Mouse (Mus musculus): ENCODE data around the gene Sec14l2. TPM values are rescaled to one million over a fixed set of nuclear protein-coding genes. Genes with fewer than 3 reads are reported as not detected.

The Sec14l2 gene
- polyA plus RNA-seq (2015; fragmentation: Nextera tagmentation; extraction: Ambion mirVana): 4.2 and 4.8 TPM in 2 replicates

- H3K27me3 ChIP-seq (ENCODE audit: control insufficient read depth, insufficient read depth, low read depth, low read length): 0 out of 2 replicates have a peak, but pooled peaks cover 3% of the 10 kb centered on the region
- no peaks in the 10 kb centered on the region for H3K36me3 ChIP-seq (ENCODE audit: control insufficient read depth, insufficient read depth, low read length)
- no peak within 1 kb of the TSS for H3K4me2 ChIP-seq (ENCODE audit: low read length)
- ATAC-seq: no peak
- H3K4me1 ChIP-seq (ENCODE audit: control insufficient read depth, insufficient read depth, low read length): no peaks in the 10 kb centered on the region; the same call in 1 of the 2 replicates
- H3K27ac ChIP-seq (ENCODE audit: low read length): no peak within 1 kb of the TSS
- H3K9ac ChIP-seq (ENCODE audit: low read depth, low read length): no peak within 1 kb of the TSS
- 65% methylated on average over 10 of the region's 10 CpGs for WGBS
- H3K9me3 ChIP-seq (replicated peaks; ENCODE audit: control insufficient read depth, low read length, poor library complexity, severe bottlenecking): peaks cover 2% of the 10 kb centered on the region
- H3K4me3 ChIP-seq (ENCODE audit: low read depth, low read length): no peak within 1 kb of the TSS
Measured at GRCm38 (mm10) chr11:4122742-4123579, at the start of gene Sec14l2. Sec14l2 (minus strand) TSS chr11:4123415.

- Histone ChIP-seq H3K9me3 (replicated peaks; ENCODE audit: control insufficient read depth, low read length, poor library complexity, severe bottlenecking) (no peaks in the 10 kb centered on the region), H3K4me2 (ENCODE audit: low read length) (no peak overlapping the region), H3K27me3 (ENCODE audit: control insufficient read depth, insufficient read depth, low read depth, low read length) (no peaks in the 10 kb centered on the region), H3K36me3 (ENCODE audit: control insufficient read depth, insufficient read depth, low read length) (peaks cover 39% of the 10 kb centered on the region), H3K4me1 (ENCODE audit: control insufficient read depth, insufficient read depth, low read length) (peaks cover 20% of the 10 kb centered on the region), H3K4me3 (ENCODE audit: low read depth, low read length) (no peak overlapping the region), H3K9ac (ENCODE audit: low read depth, low read length) (no peak overlapping the region), H3K27ac (ENCODE audit: low read length) (no peak overlapping the region)
- WGBS: 89% methylated on average over 7 of the region's 7 CpGs
- no peak for ATAC-seq
Measured at GRCm38 (mm10) chr11:4166467-4167090, 43.4 kb upstream of the Sec14l2 start.

GRCm38 (mm10) chr11:4164701-4165100 lies 41.5 kb upstream of the Sec14l2 start:
- no peak overlapping the region for H3K4me3 ChIP-seq (ENCODE audit: low read depth, low read length)
- H3K9me3 ChIP-seq (replicated peaks; ENCODE audit: control insufficient read depth, low read length, poor library complexity, severe bottlenecking): no peaks in the 10 kb centered on the region
- peaks cover 34% of the 10 kb centered on the region for H3K36me3 ChIP-seq (ENCODE audit: control insufficient read depth, insufficient read depth, low read length)
- no peak overlapping the region for H3K4me2 ChIP-seq (ENCODE audit: low read length)
- WGBS: 88% methylated on average over 2 of the region's 2 CpGs
- H3K4me1 ChIP-seq (ENCODE audit: control insufficient read depth, insufficient read depth, low read length): peaks cover 28% of the 10 kb centered on the region
- no peak overlapping the region for H3K9ac ChIP-seq (ENCODE audit: low read depth, low read length)
- ATAC-seq: no peak
- H3K27ac ChIP-seq (ENCODE audit: low read length): no peak overlapping the region
- H3K27me3 ChIP-seq (ENCODE audit: control insufficient read depth, insufficient read depth, low read depth, low read length): no peaks in the 10 kb centered on the region

GRCm38 (mm10) chr11:4160758-4161480 lies 37.7 kb upstream of the Sec14l2 start:
- Histone ChIP-seq H3K9me3 (replicated peaks; ENCODE audit: control insufficient read depth, low read length, poor library complexity, severe bottlenecking) (no peaks in the 10 kb centered on the region), H3K36me3 (ENCODE audit: control insufficient read depth, insufficient read depth, low read length) (peaks cover 4% of the 10 kb centered on the region), H3K27ac (ENCODE audit: low read length) (peak overlapping the region; percentile 92), H3K4me2 (ENCODE audit: low read length) (peak overlapping the region; percentile 78), H3K4me1 (ENCODE audit: control insufficient read depth, insufficient read depth, low read length) (peaks cover 32% of the 10 kb centered on the region), H3K9ac (ENCODE audit: low read depth, low read length) (peak overlapping the region; percentile 83), H3K27me3 (ENCODE audit: control insufficient read depth, insufficient read depth, low read depth, low read length) (no peaks in the 10 kb centered on the region), H3K4me3 (ENCODE audit: low read depth, low read length) (peak overlapping the region; percentile 69)
- ATAC-seq: 0 out of 2 replicates have a peak, but pooled peaks have one; percentile 6
- WGBS: 9% methylated on average over 15 of the region's 15 CpGs

GRCm38 (mm10) chr11:4159808-4160708 lies 36.8 kb upstream of the Sec14l2 start, which contains the start of the genes Ccdc157 and Sf3a1:
Ccdc157 (minus strand) TSS chr11:4160293.
Sf3a1 (plus strand) TSS chr11:4160350.
- Histone ChIP-seq H3K27me3 (ENCODE audit: control insufficient read depth, insufficient read depth, low read depth, low read length) (no peaks in the 10 kb centered on the region), H3K27ac (ENCODE audit: low read length) (peak within 1 kb of the TSS; percentile 92), H3K36me3 (ENCODE audit: control insufficient read depth, insufficient read depth, low read length) (peaks cover 3% of the 10 kb centered on the region; the same call in 1 of the 2 replicates), H3K9me3 (replicated peaks; ENCODE audit: control insufficient read depth, low read length, poor library complexity, severe bottlenecking) (no peaks in the 10 kb centered on the region), H3K4me2 (ENCODE audit: low read length) (peak within 1 kb of the TSS; percentile 78), H3K9ac (ENCODE audit: low read depth, low read length) (peak within 1 kb of the TSS; percentile 83), H3K4me1 (ENCODE audit: control insufficient read depth, insufficient read depth, low read length) (peaks cover 32% of the 10 kb centered on the region), H3K4me3 (ENCODE audit: low read depth, low read length) (peak within 1 kb of the TSS; percentile 69)
- peak; percentile 97 for ATAC-seq
- 1% methylated on average over 53 of the region's 54 CpGs for WGBS

- H3K4me1 ChIP-seq (ENCODE audit: control insufficient read depth, insufficient read depth, low read length): peaks cover 29% of the 10 kb centered on the region
- H3K27me3 ChIP-seq (ENCODE audit: control insufficient read depth, insufficient read depth, low read depth, low read length): no peaks in the 10 kb centered on the region
- H3K27ac ChIP-seq (ENCODE audit: low read length): no peak overlapping the region
- no peak overlapping the region for H3K9ac ChIP-seq (ENCODE audit: low read depth, low read length)
- WGBS: 86% methylated on average over 3 of the region's 3 CpGs
- H3K4me2 ChIP-seq (ENCODE audit: low read length): no peak overlapping the region
- H3K36me3 ChIP-seq (ENCODE audit: control insufficient read depth, insufficient read depth, low read length): peaks cover 3% of the 10 kb centered on the region; the same call in 1 of the 2 replicates
- no peak for ATAC-seq
- no peaks in the 10 kb centered on the region for H3K9me3 ChIP-seq (replicated peaks; ENCODE audit: control insufficient read depth, low read length, poor library complexity, severe bottlenecking)
- H3K4me3 ChIP-seq (ENCODE audit: low read depth, low read length): no peak overlapping the region
Measured at GRCm38 (mm10) chr11:4158676-4159075, 35.5 kb upstream of the Sec14l2 start.

- Histone ChIP-seq H3K9me3 (replicated peaks; ENCODE audit: control insufficient read depth, low read length, poor library complexity, severe bottlenecking) (no peaks in the 10 kb centered on the region), H3K4me2 (ENCODE audit: low read length) (no peak overlapping the region), H3K9ac (ENCODE audit: low read depth, low read length) (no peak overlapping the region), H3K27me3 (ENCODE audit: control insufficient read depth, insufficient read depth, low read depth, low read length) (no peaks in the 10 kb centered on the region), H3K4me1 (ENCODE audit: control insufficient read depth, insufficient read depth, low read length) (peaks cover 5% of the 10 kb centered on the region; the same call in 1 of the 2 replicates), H3K4me3 (ENCODE audit: low read depth, low read length) (no peak overlapping the region), H3K36me3 (ENCODE audit: control insufficient read depth, insufficient read depth, low read length) (no peaks in the 10 kb centered on the region), H3K27ac (ENCODE audit: low read length) (no peak overlapping the region)
- no peak for ATAC-seq
- WGBS: 88% methylated on average over 5 of the region's 5 CpGs
Measured at GRCm38 (mm10) chr11:4155641-4156040, 32.4 kb upstream of the Sec14l2 start.

- Histone ChIP-seq H3K9me3 (replicated peaks; ENCODE audit: control insufficient read depth, low read length, poor library complexity, severe bottlenecking) (no peaks in the 10 kb centered on the region), H3K4me3 (ENCODE audit: low read depth, low read length) (no peak overlapping the region), H3K9ac (ENCODE audit: low read depth, low read length) (no peak overlapping the region), H3K27me3 (ENCODE audit: control insufficient read depth, insufficient read depth, low read depth, low read length) (no peaks in the 10 kb centered on the region), H3K4me2 (ENCODE audit: low read length) (no peak overlapping the region), H3K27ac (ENCODE audit: low read length) (no peak overlapping the region), H3K36me3 (ENCODE audit: control insufficient read depth, insufficient read depth, low read length) (no peaks in the 10 kb centered on the region), H3K4me1 (ENCODE audit: control insufficient read depth, insufficient read depth, low read length) (no peaks in the 10 kb centered on the region)
- ATAC-seq: no peak
- 95% methylated on average over 7 of the region's 7 CpGs for WGBS
Measured at GRCm38 (mm10) chr11:4153694-4154093, 30.5 kb upstream of the Sec14l2 start.

Data from midbrain, embryonic 16.5 days (tissue).